Mouse (Mus musculus): Measurements from ENCODE around the gene Bscl2. TPM values are rescaled to one million over a fixed set of nuclear protein-coding genes. Genes with fewer than 3 reads are reported as not detected.

The Bscl2 gene
- total RNA-seq (2021), result 100 to 1,000 TPM in 1 of 2 experiments, 10 to 100 TPM in 1; 98.1 to 112 TPM
- long read RNA-seq, experiment 1, transcript Bscl2-206 (11 exons, 1,795 nt), result major isoform, 94 of 130 reads
- long read RNA-seq, experiment 1, transcript Bscl2-210 (12 exons, 1,962 nt), result minor isoform, 14 of 130 reads
- long read RNA-seq, experiment 1, partial matches to known transcripts, result 3 of 130 reads
- long read RNA-seq, experiment 1, other reads (novel, unspliced or antisense), result 11 of 130 reads
- long read RNA-seq, experiment 2, transcript Bscl2-201 (11 exons, 1,388 nt), result minor isoform, 5 of 75 reads
- long read RNA-seq, experiment 2, transcript Bscl2-206 (11 exons, 1,795 nt), result major isoform, 54 of 75 reads
- long read RNA-seq, experiment 2, transcript Bscl2-210 (12 exons, 1,962 nt), result minor isoform, 8 of 75 reads
- long read RNA-seq, experiment 2, partial matches to known transcripts, result 1 of 75 reads
- long read RNA-seq, experiment 2, other reads (novel, unspliced or antisense), result 6 of 75 reads

- peak; percentile 81 to 87 for DNase-seq (ENCODE audit: low spot score in 2 of 2)
These were observed at the start of gene Bscl2 for GRCm38 (mm10) chr19:8837251-8837791. Gene Bscl2, plus strand, starts transcription at chr19:8837467.

- no peak for DNase-seq (ENCODE audit: low spot score in 2 of 2)
These were observed 48.7 kb upstream of the Bscl2 start for GRCm38 (mm10) chr19:8788521-8788920.

GRCm38 (mm10) chr19:8789171-8789570 is 48.1 kb upstream of the Bscl2 start:
- DNase-seq (ENCODE audit: low spot score in 2 of 2), result no peak

- DNase-seq (ENCODE audit: low spot score in 2 of 2), result peak in 1 of 2 experiments; percentile 33
These were observed 47.1 kb upstream of the Bscl2 start for GRCm38 (mm10) chr19:8790171-8790570.

GRCm38 (mm10) chr19:8798264-8798946 is 38.9 kb upstream of the Bscl2 start, which contains the start of gene Polr2g:
Gene Polr2g, minus strand, starts transcription at chr19:8798577.
- DNase-seq (ENCODE audit: low spot score in 2 of 2), result peak; percentile 84 to 89

GRCm38 (mm10) chr19:8798947-8799315 is 38.3 kb upstream of the Bscl2 start:
- DNase-seq (ENCODE audit: low spot score in 2 of 2), result no peak

GRCm38 (mm10) chr19:8802130-8802821 is 35.0 kb upstream of the Bscl2 start, which contains the start of gene Zbtb3:
Gene Zbtb3, plus strand, starts transcription at chr19:8802555.
- DNase-seq (ENCODE audit: low spot score in 2 of 2), result peak; percentile 89 to 95

- no peak for DNase-seq (ENCODE audit: low spot score in 2 of 2)
These were observed 34.0 kb upstream of the Bscl2 start for GRCm38 (mm10) chr19:8803204-8803780.

GRCm38 (mm10) chr19:8803879-8804660 is 33.2 kb upstream of the Bscl2 start:
- no peak for DNase-seq (ENCODE audit: low spot score in 2 of 2)

GRCm38 (mm10) chr19:8806810-8807209 is 30.5 kb upstream of the Bscl2 start:
- DNase-seq (ENCODE audit: low spot score in 2 of 2), result no peak

GRCm38 (mm10) chr19:8815812-8816211 is 21.5 kb upstream of the Bscl2 start:
- no peak for DNase-seq (ENCODE audit: low spot score in 2 of 2)

GRCm38 (mm10) chr19:8817001-8817400 is 20.3 kb upstream of the Bscl2 start:
- no peak for DNase-seq (ENCODE audit: low spot score in 2 of 2)

GRCm38 (mm10) chr19:8818301-8818798 is 18.9 kb upstream of the Bscl2 start:
- DNase-seq (ENCODE audit: low spot score in 2 of 2), result no peak

- DNase-seq (ENCODE audit: low spot score in 2 of 2), result peak; percentile 94 to 98
These were observed 18.3 kb upstream of the Bscl2 start, which contains the start of gene Ttc9c for GRCm38 (mm10) chr19:8818801-8819595. Gene Ttc9c, minus strand, starts transcription at chr19:8819333.

- DNase-seq (ENCODE audit: low spot score in 2 of 2), result peak; percentile 98
These were observed 17.5 kb upstream of the Bscl2 start, which contains the start of gene Hnrnpul2 for GRCm38 (mm10) chr19:8819596-8820423. Gene Hnrnpul2, plus strand, starts transcription at chr19:8820010.

- peak in 1 of 2 experiments; percentile 26 for DNase-seq (ENCODE audit: low spot score in 2 of 2)
These were observed 16.8 kb upstream of the Bscl2 start for GRCm38 (mm10) chr19:8820424-8820956.

- no peak for DNase-seq (ENCODE audit: low spot score in 2 of 2)
These were observed 16.1 kb upstream of the Bscl2 start for GRCm38 (mm10) chr19:8821146-8821545.

- no peak for DNase-seq (ENCODE audit: low spot score in 2 of 2)
These were observed 14.6 kb upstream of the Bscl2 start for GRCm38 (mm10) chr19:8822696-8823095.
